Mouse (Mus musculus) myocyte (in vitro differentiated cells): ENCODE measurements around the gene Cd6. TPM values are rescaled to one million over a fixed set of nuclear protein-coding genes. Genes with fewer than 3 reads are reported as not detected.

Experiments used
- H3K27me3 ChIP-seq: one replicate; pipeline ENCODE4 v1.6.1; 2011; ENCODE audit not compliant: control insufficient read depth, insufficient read depth, insufficient read length
- H3K36me3 ChIP-seq: one replicate; pipeline ENCODE4 v1.6.1; 2011; ENCODE audit not compliant: control insufficient read depth, insufficient read depth
- H3K4me2 ChIP-seq: one replicate; pipeline ENCODE4 v1.6.1; 2011; ENCODE audit warnings: low read depth, control low read depth
- H3K4me3 ChIP-seq: one replicate; pipeline ENCODE4 v1.5.1; 2011; ENCODE audit warnings: mild to moderate bottlenecking, control low read depth, moderate library complexity
- H3K79me2 ChIP-seq: one replicate; pipeline ENCODE4 v1.6.1; 2011; ENCODE audit not compliant: control insufficient read depth, insufficient read depth
- H3ac ChIP-seq: one replicate; pipeline ENCODE4 v1.6.1; 2011; ENCODE audit not compliant: control insufficient read depth, insufficient read length
- CEBPB ChIP-seq: IDR thresholded peaks from 2 replicates; pipeline ENCODE4 v1.6.1; 2011; ENCODE audit warnings: mild to moderate bottlenecking, moderate library complexity; ENCODE audit not compliant: poor library complexity, insufficient read depth, severe bottlenecking
- E2F4 ChIP-seq: IDR thresholded peaks from one replicate; pipeline ENCODE4 v1.6.1; 2011; ENCODE audit warnings: mild to moderate bottlenecking, control low read depth, moderate library complexity; ENCODE audit not compliant: insufficient read depth
- MAX ChIP-seq: IDR thresholded peaks from one replicate; pipeline ENCODE4 v1.6.1; 2011; ENCODE audit warnings: low read depth, mild to moderate bottlenecking, control low read depth
- MYOD1 ChIP-seq, 3 experiments: IDR thresholded peaks; one replicate each; pipeline ENCODE4 v1.6.1; 2011; ENCODE audit warnings: control low read depth in 2 of 3, low read depth in 2 of 3, mild to moderate bottlenecking in 2 of 3, moderate library complexity in 1 of 3; ENCODE audit not compliant: insufficient read length in 2 of 3, control insufficient read depth in 1 of 3
- MYOG ChIP-seq, 3 experiments: IDR thresholded peaks; one replicate each; pipeline ENCODE4 v1.6.1; 2011; ENCODE audit warnings: control low read depth in 2 of 3, low read depth in 2 of 3, mild to moderate bottlenecking in 2 of 3; ENCODE audit not compliant: insufficient read length in 2 of 3, control insufficient read depth in 1 of 3, insufficient read depth in 1 of 3
- POLR2A ChIP-seq: IDR thresholded peaks from one replicate; pipeline ENCODE4 v1.6.1; 2011; ENCODE audit warnings: low read depth, mild to moderate bottlenecking, control low read depth, moderate library complexity; ENCODE audit not compliant: insufficient read length
- POLR2AphosphoS2 ChIP-seq: IDR thresholded peaks from one replicate; pipeline ENCODE4 v1.6.1; 2011; ENCODE audit warnings: low read depth, control low read depth; ENCODE audit not compliant: insufficient read length
- REST ChIP-seq: IDR thresholded peaks from one replicate; pipeline ENCODE4 v1.6.1; 2011; ENCODE audit warnings: mild to moderate bottlenecking, control low read depth, moderate library complexity; ENCODE audit not compliant: insufficient read depth, insufficient read length
- SRF ChIP-seq: IDR thresholded peaks from one replicate; pipeline ENCODE4 v1.6.1; 2011; ENCODE audit warnings: low read depth; ENCODE audit not compliant: control insufficient read depth, insufficient read length
- TCF12 ChIP-seq: IDR thresholded peaks from one replicate; pipeline ENCODE4 v1.6.1; 2011; ENCODE audit warnings: mild to moderate bottlenecking, control low read depth; ENCODE audit not compliant: poor library complexity, insufficient read depth, severe bottlenecking
- TCF3 ChIP-seq: IDR thresholded peaks from one replicate; pipeline ENCODE4 v1.6.1; 2011; ENCODE audit warnings: low read depth, control low read depth; ENCODE audit not compliant: insufficient read length
- USF1 ChIP-seq: IDR thresholded peaks from one replicate; pipeline ENCODE4 v1.6.1; 2011; ENCODE audit warnings: low read depth, mild to moderate bottlenecking, control low read depth, moderate library complexity
- polyA plus RNA-seq: library from polyadenylated mRNA; unstranded; fragments of >200 nt; fragmentation: generic; extraction: Trizol; gene quantifications from one replicate; pipeline ENCODE4 v1.2.1, GENCODE M21; 2012; ENCODE audit warnings: missing spikeins

Gene Cd6
- polyA plus RNA-seq, 1 experiment: not detected

DNA sequence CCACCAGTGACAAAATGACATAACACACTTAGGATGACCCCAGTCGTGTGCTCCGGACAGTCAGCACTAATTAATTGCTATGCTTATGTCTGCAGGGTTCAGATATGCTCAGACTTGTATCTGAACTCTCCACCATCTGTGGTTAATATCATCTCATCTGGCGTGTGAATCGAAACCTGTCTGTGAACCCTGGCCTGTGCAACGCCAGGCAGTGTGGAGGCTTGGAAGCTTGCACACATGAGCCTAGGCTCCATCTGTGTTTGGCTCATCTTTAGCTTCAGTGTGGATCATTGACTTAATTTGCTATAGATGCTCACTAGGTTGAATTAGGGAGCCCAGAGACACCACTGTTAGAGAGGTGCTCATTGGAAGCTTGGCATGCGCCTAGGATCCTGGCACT, 67.4 kb downstream of the Cd6 start:
- Histone ChIP-seq H3K27me3 (no peaks in the 10 kb centered on the region), H3K36me3 (no peaks in the 10 kb centered on the region), H3K79me2 (no peaks in the 10 kb centered on the region), H3K4me2 (no peak overlapping the region), H3K4me3 (no peak overlapping the region), H3ac (no peak overlapping the region)
- TF ChIP-seq MYOG (IDR thresholded peaks at IDR 0.05; ENCODE audit: control insufficient read depth in 1 of 3, insufficient read depth in 1 of 3, insufficient read length in 2 of 3, low read depth in 2 of 3): no peak
- no peak for TF ChIP-seq TCF3
- no peak for TF ChIP-seq USF1
- TF ChIP-seq MYOD1 (IDR thresholded peaks at IDR 0.05; ENCODE audit: control insufficient read depth in 1 of 3, insufficient read length in 2 of 3, low read depth in 2 of 3): no peak
- TF ChIP-seq CEBPB: no peak
- TF ChIP-seq MAX: no peak
- no peak for TF ChIP-seq POLR2AphosphoS2
- TF ChIP-seq E2F4: no peak
- TF ChIP-seq TCF12: no peak
- TF ChIP-seq POLR2A: no peak
- TF ChIP-seq SRF: no peak
- TF ChIP-seq REST: no peak

- no peak overlapping the region for H3K4me3 ChIP-seq
- H3K36me3 ChIP-seq: no peaks in the 10 kb centered on the region
- no peaks in the 10 kb centered on the region for H3K79me2 ChIP-seq
- H3K27me3 ChIP-seq: no peaks in the 10 kb centered on the region
- H3ac ChIP-seq: no peak overlapping the region
- TF ChIP-seq SRF (no peak), E2F4 (no peak), TCF3 (no peak), REST (no peak), POLR2AphosphoS2 (no peak), MYOD1 (IDR thresholded peaks at IDR 0.05; ENCODE audit: control insufficient read depth in 1 of 3, insufficient read length in 2 of 3, low read depth in 2 of 3) (no peak), TCF12 (no peak), POLR2A (no peak), CEBPB (no peak), USF1 (no peak), MAX (no peak)
- no peak overlapping the region for H3K4me2 ChIP-seq
Measured at GRCm38 (mm10) chr19:10761794-10762415, 68.0 kb downstream of the Cd6 start.

DNA sequence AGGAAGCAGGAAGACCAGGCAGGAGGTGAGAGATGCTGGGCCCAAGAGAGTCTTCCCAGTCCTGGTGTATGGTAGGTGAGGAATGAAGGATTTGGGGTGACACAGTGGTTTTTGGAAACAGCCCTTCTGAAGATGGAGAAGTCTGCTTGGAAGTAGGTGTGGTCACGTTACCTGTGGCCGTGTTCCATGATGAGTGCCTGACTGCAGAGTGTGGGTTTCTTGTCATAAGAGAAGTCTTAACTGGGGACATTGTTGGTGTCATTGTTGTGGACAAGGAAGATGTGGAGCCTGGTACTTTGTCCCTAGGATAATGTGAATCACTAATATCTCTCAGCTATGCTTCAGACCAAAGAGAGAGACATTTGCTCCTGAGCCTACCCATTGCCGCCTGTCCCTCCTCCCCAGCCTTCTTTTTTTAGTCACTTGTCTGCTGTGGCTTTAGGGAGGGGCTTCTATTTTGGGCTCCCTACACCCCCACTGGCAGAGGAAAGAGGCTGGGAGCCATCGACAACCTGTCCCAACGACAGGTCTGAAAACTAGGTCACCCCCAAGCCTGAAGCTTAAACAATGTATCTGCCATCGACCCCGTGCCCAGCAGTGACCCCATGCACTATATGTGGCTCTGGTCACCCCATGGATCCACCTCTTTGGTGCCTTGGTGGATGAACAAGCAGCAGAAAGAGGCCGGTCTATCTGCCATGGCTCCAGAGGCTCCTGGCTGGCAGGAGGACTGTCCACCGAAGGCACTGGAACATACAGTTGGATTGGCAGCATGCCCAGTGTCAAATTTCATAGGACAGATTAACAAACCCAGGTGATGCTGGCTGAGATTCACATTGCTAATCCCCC, 69.7 kb downstream of the Cd6 start:
- Histone ChIP-seq H3K4me3 (no peak overlapping the region), H3K27me3 (no peaks in the 10 kb centered on the region), H3K79me2 (no peaks in the 10 kb centered on the region), H3K4me2 (peak overlapping the region; percentile 43), H3K36me3 (no peaks in the 10 kb centered on the region), H3ac (no peak overlapping the region)
- no peak for TF ChIP-seq REST
- TF ChIP-seq E2F4: no peak
- no peak for TF ChIP-seq POLR2AphosphoS2
- no peak for TF ChIP-seq SRF
- TF ChIP-seq POLR2A: no peak
- no peak for TF ChIP-seq MYOD1 (IDR thresholded peaks at IDR 0.05; ENCODE audit: control insufficient read depth in 1 of 3, insufficient read length in 2 of 3, low read depth in 2 of 3)
- no peak for TF ChIP-seq USF1
- no peak for TF ChIP-seq MYOG (IDR thresholded peaks at IDR 0.05; ENCODE audit: control insufficient read depth in 1 of 3, insufficient read depth in 1 of 3, insufficient read length in 2 of 3, low read depth in 2 of 3)
- no peak for TF ChIP-seq TCF12
- TF ChIP-seq MAX: no peak

DNA sequence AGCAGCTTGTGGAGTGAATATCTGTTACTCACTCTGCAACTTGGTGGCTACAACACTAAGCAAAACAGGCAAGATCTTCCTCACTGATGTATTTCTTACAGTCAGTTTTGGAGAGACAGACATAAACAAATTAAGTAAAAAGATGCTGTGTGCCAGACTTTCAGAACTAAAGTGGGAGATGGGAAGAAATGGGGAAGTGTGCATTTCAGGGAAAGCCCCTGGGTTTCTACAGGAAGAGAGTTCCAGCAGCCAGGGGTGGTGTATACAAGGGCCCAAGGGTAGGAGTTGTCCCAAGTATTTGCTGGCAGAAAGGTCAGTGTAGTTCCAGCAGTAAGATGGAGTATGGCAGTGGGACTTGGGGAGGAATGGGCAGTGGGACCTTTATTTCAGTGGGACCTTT, 70.3 kb downstream of the Cd6 start:
- Histone ChIP-seq H3ac (no peak overlapping the region), H3K4me2 (peak overlapping the region; percentile 43), H3K79me2 (no peaks in the 10 kb centered on the region), H3K36me3 (no peaks in the 10 kb centered on the region), H3K27me3 (no peaks in the 10 kb centered on the region), H3K4me3 (no peak overlapping the region)
- TF ChIP-seq POLR2A: no peak

GRCm38 (mm10) chr19:10758708-10759107, 71.2 kb downstream of the Cd6 start:
- H3K79me2 ChIP-seq: no peaks in the 10 kb centered on the region
- TF ChIP-seq REST: no peak
- TF ChIP-seq USF1: no peak
- H3K27me3 ChIP-seq: no peaks in the 10 kb centered on the region
- H3ac ChIP-seq: no peak overlapping the region
- no peak overlapping the region for H3K4me3 ChIP-seq
- H3K36me3 ChIP-seq: no peaks in the 10 kb centered on the region
- H3K4me2 ChIP-seq: no peak overlapping the region
